Mouse (Mus musculus): Measurements from ENCODE around the gene Slc7a6. TPM values are rescaled to one million over a fixed set of nuclear protein-coding genes. Genes with fewer than 3 reads are reported as not detected.

Gene Slc7a6
- polyA plus RNA-seq, 1 experiment from 2014 or later, result 34.4 TPM

GRCm38 (mm10) chr8:106147868-106148565, 20.6 kb upstream of the Slc7a6 start:
- ATAC-seq, result no peak
- WGBS, result 84% methylated on average over 6 of the region's 6 CpGs

GRCm38 (mm10) chr8:106149025-106149424, 19.6 kb upstream of the Slc7a6 start:
- Histone ChIP-seq H3K4me1 (replicated peaks) (peaks cover 6% of the 10 kb centered on the region), H3K4me2 (replicated peaks) (no peak overlapping the region), H3K27ac (no peak overlapping the region), H3K9me3 (no peaks in the 10 kb centered on the region), H3K9ac (no peak overlapping the region), H3K4me3 (replicated peaks) (no peak overlapping the region), H3K36me3 (no peaks in the 10 kb centered on the region), H3K27me3 (replicated peaks) (no peaks in the 10 kb centered on the region)
- 88% methylated on average over 6 of the region's 6 CpGs for WGBS
- no peak for ATAC-seq

More at GRCm38 (mm10) chr8:106147868-106148565, 20.6 kb upstream of the Slc7a6 start:
- no peak overlapping the region for H3K27ac ChIP-seq
- H3K4me3 ChIP-seq (replicated peaks), result no peak overlapping the region
- H3K4me1 ChIP-seq (replicated peaks), result peaks cover 6% of the 10 kb centered on the region
- H3K36me3 ChIP-seq, result no peaks in the 10 kb centered on the region
- no peaks in the 10 kb centered on the region for H3K9me3 ChIP-seq
- no peaks in the 10 kb centered on the region for H3K27me3 ChIP-seq (replicated peaks)
- H3K9ac ChIP-seq, result no peak overlapping the region
- no peak overlapping the region for H3K4me2 ChIP-seq (replicated peaks)

DNA sequence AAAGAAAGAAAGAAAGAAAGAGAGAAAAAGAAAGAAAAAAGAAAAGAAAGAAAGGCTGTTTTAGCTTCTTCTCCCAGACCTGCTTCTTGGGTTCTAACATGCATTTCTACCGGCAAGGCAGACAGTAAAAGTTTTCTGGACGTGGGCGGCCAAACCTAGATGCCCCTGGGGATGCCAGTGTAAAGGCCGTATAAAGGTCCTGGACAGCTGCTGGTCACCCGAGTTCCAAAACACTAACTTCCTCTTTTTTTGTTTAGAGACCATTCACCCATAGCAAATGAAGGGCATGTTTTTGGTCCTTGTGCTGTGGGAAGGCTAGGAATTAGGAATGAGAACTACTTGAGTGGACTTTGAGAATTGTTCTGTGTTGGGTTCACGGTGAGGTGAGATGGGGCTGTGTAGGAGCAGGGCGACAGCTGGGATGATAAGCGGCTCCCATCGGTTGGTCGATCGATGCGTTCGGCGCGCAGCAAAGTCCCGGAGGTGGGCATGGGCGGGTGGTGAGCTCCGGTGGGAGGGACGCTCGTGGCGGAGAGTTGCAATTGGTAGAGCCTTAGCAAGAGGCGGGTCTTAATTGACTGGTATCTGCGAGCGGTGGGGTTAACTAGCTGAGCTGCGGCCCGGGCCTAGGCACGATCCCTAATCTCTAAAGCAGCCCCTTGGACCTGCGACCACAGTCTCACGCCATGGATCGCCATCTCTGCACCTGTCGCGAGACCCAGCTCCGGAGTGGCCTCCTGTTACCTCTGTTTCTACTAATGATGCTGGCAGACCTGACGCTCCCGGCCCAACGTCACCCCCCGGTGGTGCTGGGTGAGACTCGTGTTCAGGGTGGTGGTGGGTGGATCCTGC, 18.6 kb upstream of the Slc7a6 start, which contains the start of gene Pla2g15:
Pla2g15 (plus strand) TSS at position 599 of the 852 bp plus-strand sequence.
- Histone ChIP-seq H3K27ac (no peak within 1 kb of the TSS), H3K9me3 (no peaks in the 10 kb centered on the region), H3K4me2 (replicated peaks) (peak within 1 kb of the TSS; percentile 72), H3K36me3 (no peaks in the 10 kb centered on the region), H3K9ac (peak within 1 kb of the TSS; percentile 54), H3K4me3 (replicated peaks) (peak within 1 kb of the TSS; percentile 64), H3K4me1 (replicated peaks) (peaks cover 6% of the 10 kb centered on the region; the same call in 1 of the 2 replicates), H3K27me3 (replicated peaks) (no peaks in the 10 kb centered on the region)
- ATAC-seq, result peak; percentile 99
- 1% methylated on average over 38 of the region's 38 CpGs for whole genome bisulfite sequencing

GRCm38 (mm10) chr8:106150653-106151000, 18.0 kb upstream of the Slc7a6 start:
- H3K4me1 ChIP-seq (replicated peaks), result peaks cover 6% of the 10 kb centered on the region; the same call in 1 of the 2 replicates
- peak overlapping the region; percentile 54 for H3K9ac ChIP-seq
- peak overlapping the region; percentile 64 for H3K4me3 ChIP-seq (replicated peaks)
- WGBS, result 18% methylated on average over 8 of the region's 8 CpGs
- H3K36me3 ChIP-seq, result no peaks in the 10 kb centered on the region
- no peaks in the 10 kb centered on the region for H3K9me3 ChIP-seq
- no peak for ATAC-seq
- no peak overlapping the region for H3K27ac ChIP-seq
- peak overlapping the region; percentile 72 for H3K4me2 ChIP-seq (replicated peaks)
- no peaks in the 10 kb centered on the region for H3K27me3 ChIP-seq (replicated peaks)

DNA sequence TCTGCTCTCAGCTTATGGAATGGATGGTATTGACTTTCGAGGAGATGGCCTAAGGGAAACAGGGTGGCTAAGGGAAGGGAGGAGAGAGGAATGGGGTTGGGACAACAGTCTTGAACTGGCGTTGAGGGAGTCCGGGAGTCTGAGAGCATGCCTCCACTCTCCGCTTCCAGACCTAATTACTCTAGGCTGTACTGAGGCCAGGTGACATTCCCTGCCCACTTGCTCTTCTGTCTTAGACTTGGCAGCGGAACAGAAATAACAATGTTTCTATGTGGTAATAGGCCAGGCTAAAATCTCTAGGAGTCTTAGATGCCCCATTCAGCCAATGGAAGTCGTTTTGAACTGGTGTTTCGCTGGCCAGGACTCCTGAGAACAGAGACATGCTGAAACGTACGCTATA, 17.6 kb upstream of the Slc7a6 start:
- Histone ChIP-seq H3K4me2 (replicated peaks) (peak overlapping the region; percentile 72), H3K4me3 (replicated peaks) (peak overlapping the region; percentile 64), H3K27me3 (replicated peaks) (no peaks in the 10 kb centered on the region), H3K36me3 (no peaks in the 10 kb centered on the region), H3K4me1 (replicated peaks) (peaks cover 6% of the 10 kb centered on the region; the same call in 1 of the 2 replicates), H3K9ac (no peak overlapping the region), H3K9me3 (no peaks in the 10 kb centered on the region), H3K27ac (no peak overlapping the region)
- ATAC-seq, result no peak
- WGBS, result 71% methylated on average over 9 of the region's 9 CpGs

DNA sequence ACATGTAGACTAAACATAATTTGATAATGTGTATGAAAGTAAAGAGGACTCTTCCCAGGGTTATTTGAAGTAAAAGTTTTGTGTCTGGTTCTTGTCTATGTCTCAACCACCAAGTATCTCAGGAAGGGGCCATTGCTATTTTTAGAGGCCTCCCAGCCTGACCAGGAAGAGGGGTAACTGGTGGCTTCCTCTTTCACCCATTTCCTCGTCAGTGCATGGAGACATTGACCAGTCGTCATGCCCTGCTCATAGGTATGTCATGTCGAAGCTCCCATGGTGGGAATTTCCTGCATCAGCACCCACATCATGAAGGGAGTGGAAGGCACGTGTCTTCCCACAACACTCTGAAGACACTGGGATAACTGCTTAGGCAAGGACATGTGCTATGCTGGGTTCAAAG, 15.8 kb upstream of the Slc7a6 start:
- 64% methylated on average over 4 of the region's 4 CpGs for WGBS
- Histone ChIP-seq H3K9me3 (no peaks in the 10 kb centered on the region), H3K27me3 (replicated peaks) (no peaks in the 10 kb centered on the region), H3K4me2 (replicated peaks) (no peak overlapping the region), H3K4me3 (replicated peaks) (no peak overlapping the region), H3K4me1 (replicated peaks) (peaks cover 6% of the 10 kb centered on the region; the same call in 1 of the 2 replicates), H3K9ac (no peak overlapping the region), H3K36me3 (no peaks in the 10 kb centered on the region), H3K27ac (no peak overlapping the region)
- ATAC-seq, result no peak

- no peak overlapping the region for H3K27ac ChIP-seq
- H3K9ac ChIP-seq, result no peak overlapping the region
- H3K4me2 ChIP-seq (replicated peaks), result no peak overlapping the region
- no peaks in the 10 kb centered on the region for H3K4me1 ChIP-seq (replicated peaks)
- no peak for ATAC-seq
- peaks cover 3% of the 10 kb centered on the region for H3K36me3 ChIP-seq
- no peaks in the 10 kb centered on the region for H3K27me3 ChIP-seq (replicated peaks)
- 65% methylated on average over 1 of the region's 1 CpGs for WGBS
- no peak overlapping the region for H3K4me3 ChIP-seq (replicated peaks)
- no peaks in the 10 kb centered on the region for H3K9me3 ChIP-seq
Observed at GRCm38 (mm10) chr8:106157419-106157818, 11.2 kb upstream of the Slc7a6 start.

DNA sequence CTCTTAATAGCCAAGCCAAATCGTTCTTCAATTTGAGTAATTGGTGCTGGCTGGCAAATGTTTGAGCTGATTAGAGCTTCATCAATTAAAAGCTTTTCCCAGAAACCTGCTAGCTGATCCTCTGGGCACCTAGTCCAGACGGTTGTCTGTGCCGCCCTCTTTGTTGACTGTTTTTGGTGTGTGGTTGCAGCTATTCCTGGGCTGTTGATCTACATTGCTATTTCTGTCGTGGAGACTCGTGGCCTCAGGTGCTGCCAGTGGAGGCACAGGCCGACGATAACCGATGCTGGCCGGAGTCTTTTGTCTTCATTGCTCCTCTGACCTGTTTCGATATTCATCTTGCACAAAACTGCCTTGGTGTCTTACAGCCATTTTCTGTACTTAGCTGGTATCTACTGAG, 10.3 kb upstream of the Slc7a6 start:
- Histone ChIP-seq H3K9me3 (no peaks in the 10 kb centered on the region), H3K4me3 (replicated peaks) (no peak overlapping the region), H3K9ac (no peak overlapping the region), H3K27me3 (replicated peaks) (no peaks in the 10 kb centered on the region), H3K4me2 (replicated peaks) (no peak overlapping the region), H3K4me1 (replicated peaks) (no peaks in the 10 kb centered on the region), H3K36me3 (peaks cover 8% of the 10 kb centered on the region), H3K27ac (no peak overlapping the region)
- no peak for ATAC-seq
- WGBS, result 93% methylated on average over 10 of the region's 10 CpGs

DNA sequence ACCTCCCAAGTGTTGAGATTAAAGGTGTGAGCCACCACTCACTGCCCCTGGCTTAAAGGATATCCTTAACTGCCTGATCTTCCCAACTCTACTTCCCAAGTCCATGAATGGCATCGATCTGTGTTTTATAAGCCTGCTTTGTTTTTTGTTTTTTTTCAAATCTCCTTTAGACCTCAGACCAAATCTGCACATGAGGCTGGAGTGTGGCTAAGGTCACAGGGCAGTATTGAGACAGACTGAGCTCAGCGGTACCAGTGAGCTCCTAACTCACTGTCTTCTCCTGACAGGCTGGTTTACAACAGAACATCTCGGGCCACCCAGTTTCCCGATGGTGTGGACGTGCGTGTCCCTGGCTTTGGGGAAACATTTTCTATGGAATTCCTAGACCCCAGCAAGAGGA, 8.8 kb upstream of the Slc7a6 start:
- no peaks in the 10 kb centered on the region for H3K9me3 ChIP-seq
- H3K4me1 ChIP-seq (replicated peaks), result no peaks in the 10 kb centered on the region
- H3K36me3 ChIP-seq, result peaks cover 9% of the 10 kb centered on the region
- H3K9ac ChIP-seq, result no peak overlapping the region
- H3K27ac ChIP-seq, result no peak overlapping the region
- no peak overlapping the region for H3K4me3 ChIP-seq (replicated peaks)
- no peak overlapping the region for H3K4me2 ChIP-seq (replicated peaks)
- ATAC-seq, result no peak
- H3K27me3 ChIP-seq (replicated peaks), result no peaks in the 10 kb centered on the region
- WGBS, result 87% methylated on average over 6 of the region's 6 CpGs

DNA sequence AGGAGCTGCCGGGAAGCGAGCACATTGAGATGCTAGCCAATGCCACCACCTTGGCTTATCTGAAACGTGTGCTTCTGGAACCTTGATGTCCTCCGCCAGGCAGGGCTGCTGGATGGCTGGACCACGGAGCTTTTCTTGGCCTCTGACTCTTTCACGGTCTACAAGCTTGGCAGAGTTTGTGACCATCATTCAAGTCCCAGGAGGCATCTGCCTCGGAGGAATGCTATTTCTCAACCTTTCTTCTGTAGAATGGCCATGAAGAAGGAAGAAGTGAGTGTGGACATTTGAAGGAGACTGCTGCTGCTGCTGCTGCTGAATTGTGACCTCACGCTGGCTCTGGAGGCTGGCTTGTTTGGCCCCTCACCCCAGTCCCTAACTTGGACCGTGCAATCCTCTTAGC, 5.4 kb upstream of the Slc7a6 start:
- Histone ChIP-seq H3K9ac (no peak overlapping the region), H3K9me3 (no peaks in the 10 kb centered on the region), H3K4me1 (replicated peaks) (0 out of 2 replicates have a peak, but pooled peaks cover 1% of the 10 kb centered on the region), H3K27ac (no peak overlapping the region), H3K4me3 (replicated peaks) (no peak overlapping the region), H3K27me3 (replicated peaks) (no peaks in the 10 kb centered on the region), H3K4me2 (replicated peaks) (no peak overlapping the region), H3K36me3 (peaks cover 9% of the 10 kb centered on the region)
- ATAC-seq, result no peak
- 90% methylated on average over 9 of the region's 9 CpGs for WGBS

DNA sequence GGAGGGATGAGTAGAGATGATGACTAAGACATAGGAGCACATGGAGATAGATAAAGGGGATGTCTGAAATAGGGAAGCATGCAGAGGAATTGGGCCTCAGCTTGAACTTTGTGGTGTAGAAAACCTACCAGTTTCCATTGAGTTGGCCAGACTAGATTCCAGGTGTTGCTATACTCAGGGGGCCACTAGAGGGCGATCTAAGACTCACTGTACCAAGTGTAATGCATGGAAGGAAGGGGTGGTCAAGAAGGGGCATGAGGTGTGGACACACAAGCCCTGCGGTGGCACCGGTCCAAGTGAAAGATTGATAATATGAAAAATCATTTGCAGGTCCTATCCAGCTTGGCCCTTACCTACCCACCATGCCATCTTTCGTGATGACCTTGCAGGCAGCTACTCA, 3.2 kb upstream of the Slc7a6 start:
- Histone ChIP-seq H3K4me3 (replicated peaks) (no peak overlapping the region), H3K36me3 (peaks cover 9% of the 10 kb centered on the region), H3K4me2 (replicated peaks) (no peak overlapping the region), H3K27ac (no peak overlapping the region), H3K4me1 (replicated peaks) (0 out of 2 replicates have a peak, but pooled peaks cover 4% of the 10 kb centered on the region), H3K9ac (no peak overlapping the region), H3K27me3 (replicated peaks) (no peaks in the 10 kb centered on the region), H3K9me3 (no peaks in the 10 kb centered on the region)
- WGBS, result 42% methylated on average over 4 of the region's 4 CpGs
- ATAC-seq, result no peak

DNA sequence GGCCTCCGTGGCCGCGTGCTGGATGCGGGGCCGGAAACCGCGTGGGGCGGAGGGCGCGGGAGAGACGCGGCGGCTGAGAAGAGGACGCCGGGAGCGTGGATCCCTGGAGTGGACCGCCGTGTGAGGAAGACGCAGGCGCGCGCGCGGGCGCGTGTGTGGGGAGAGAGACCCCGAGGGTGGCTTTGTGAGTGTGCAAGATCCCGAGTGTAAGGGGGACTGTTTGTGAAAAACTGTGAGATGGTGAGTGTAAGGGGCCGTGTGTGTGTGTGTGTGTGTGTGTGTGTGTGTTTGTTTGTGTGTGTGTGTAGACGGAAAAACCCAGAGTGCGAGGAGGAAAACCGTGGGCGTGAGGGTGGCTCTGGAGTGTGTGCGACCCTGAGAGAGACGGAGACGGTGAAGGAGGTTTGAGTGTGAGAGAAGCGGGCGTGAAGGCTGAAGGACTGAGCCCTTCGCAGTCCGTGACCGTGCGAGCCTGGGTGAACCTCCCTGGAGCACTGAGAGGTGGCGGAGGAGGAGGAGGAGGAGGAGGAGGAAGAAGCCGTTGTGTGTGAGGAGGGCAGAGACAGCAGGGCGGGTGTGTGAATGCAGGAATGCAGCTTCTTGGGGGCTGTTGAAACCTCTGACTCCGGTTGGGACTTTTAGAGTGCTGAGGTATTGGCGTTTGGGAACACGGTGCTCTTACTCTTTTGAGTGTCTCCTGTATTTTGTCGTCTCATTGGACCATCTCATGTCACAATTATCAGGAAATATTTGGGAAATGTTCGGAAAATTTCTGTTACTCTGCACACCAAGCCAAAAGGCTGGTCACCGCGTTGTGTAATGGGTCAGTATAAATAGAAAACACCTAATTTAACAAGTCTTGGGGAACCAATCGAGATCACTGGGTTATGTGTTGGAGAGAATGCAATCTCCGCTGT, 618 bp downstream of the Slc7a6 start:
- H3K27ac ChIP-seq, result peak overlapping the region; percentile 86
- 0 out of 2 replicates have a peak, but pooled peaks cover 4% of the 10 kb centered on the region for H3K4me1 ChIP-seq (replicated peaks)
- H3K4me2 ChIP-seq (replicated peaks), result peak overlapping the region; percentile 94
- no peaks in the 10 kb centered on the region for H3K36me3 ChIP-seq
- 1% methylated on average over 52 of the region's 54 CpGs for WGBS
- peak; percentile 68 for ATAC-seq
- no peaks in the 10 kb centered on the region for H3K27me3 ChIP-seq (replicated peaks)
- peak overlapping the region; percentile 89 for H3K4me3 ChIP-seq (replicated peaks)
- H3K9ac ChIP-seq, result peak overlapping the region; percentile 83
- no peaks in the 10 kb centered on the region for H3K9me3 ChIP-seq

Data from intestine, embryonic 15.5 days (tissue).